Mouse (Mus musculus): ENCODE results near the gene Jak2. TPM values are rescaled to one million over a fixed set of nuclear protein-coding genes. Genes with fewer than 3 reads are reported as not detected.
A peak's percentile ranks its signal among the peaks of the same experiment; 100 is the strongest.

Gene Jak2
- total and polyA plus RNA-seq, 3 experiments, result 26.4 to 78.6 (median 30.2) TPM

DNA sequence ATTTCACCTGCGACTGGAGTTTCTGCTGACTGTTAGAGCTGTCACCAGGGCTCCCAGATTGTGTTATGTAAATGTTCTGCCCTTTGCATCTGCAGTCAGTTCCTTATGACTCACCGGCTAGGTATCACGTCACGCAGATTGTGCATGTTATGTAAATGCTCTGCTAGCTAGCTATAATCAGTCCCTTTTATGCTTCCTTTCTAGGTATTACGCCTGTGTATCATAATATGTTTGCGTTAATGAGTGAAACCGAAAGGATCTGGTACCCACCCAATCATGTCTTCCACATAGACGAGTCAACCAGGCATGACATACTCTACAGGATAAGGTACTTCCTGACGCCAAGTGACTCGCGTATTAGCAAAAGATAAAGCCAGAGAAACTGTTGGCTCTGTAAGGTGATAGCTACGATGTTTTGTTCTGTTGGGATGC, 19.5 kb downstream of the Jak2 start (continued):
- TF ChIP-seq TCF12 (IDR thresholded peaks at IDR 0.05; ENCODE audit: low read depth, low read length) (peak; percentile 71), MXI1 (IDR thresholded peaks at IDR 0.05; ENCODE audit: low read depth, low read length) (peak; percentile 93), TBP (IDR thresholded peaks at IDR 0.05; ENCODE audit: low read depth, low read length) (peak; percentile 79), MYB (IDR thresholded peaks at IDR 0.05; ENCODE audit: low read depth, low read length) (peak; percentile 70), MAFK (IDR thresholded peaks at IDR 0.05; ENCODE audit: borderline replicate concordance, low read depth, low read length) (0 out of 2 replicates have a peak, but pooled peaks have one; percentile 73), POLR2AphosphoS2 (IDR thresholded peaks at IDR 0.05; ENCODE audit: low read length) (no peak), MAX (IDR thresholded peaks at IDR 0.05; ENCODE audit: low read length) (peak; percentile 72), MEF2A (IDR thresholded peaks at IDR 0.05; ENCODE audit: extremely low read depth, insufficient replicate concordance, low read depth, low read length, poor library complexity, severe bottlenecking) (no peak), KAT2A (conservative IDR thresholded peaks at IDR 0.05; ENCODE audit: low read depth, low read length) (0 out of 2 replicates have a peak, but pooled peaks have one; percentile 23), TAL1 (IDR thresholded peaks at IDR 0.05; ENCODE audit: low read length) (peak; percentile 36; the same call in 1 of the 2 replicates), MAZ (IDR thresholded peaks at IDR 0.05; ENCODE audit: low read depth, low read length) (0 out of 2 replicates have a peak, but pooled peaks have one; percentile 49), GATA1 (IDR thresholded peaks at IDR 0.05; ENCODE audit: low read depth, low read length) (no peak)

- Histone ChIP-seq H3K27ac (ENCODE audit: control insufficient read depth, low read depth, low read length) (peak overlapping the region; percentile 15; the same call in 1 of the 2 replicates), H3K4me1 (ENCODE audit: control insufficient read depth in 1 of 2, insufficient read depth in 2 of 2, low read length in 2 of 2) (peaks cover 15 to 31% of the 10 kb centered on the region in 2 experiments), H3K9ac (ENCODE audit: control insufficient read depth, low read depth, low read length, poor library complexity, severe bottlenecking) (no peak overlapping the region), H3K36me3 (ENCODE audit: control insufficient read depth in 1 of 2, insufficient read depth in 2 of 2, low read length in 2 of 2) (peaks cover 15 to 27% of the 10 kb centered on the region in 2 experiments), H3K4me3 (ENCODE audit: control insufficient read depth in 1 of 2, insufficient read depth in 1 of 2, low read depth in 2 of 2, low read length in 2 of 2) (no peak overlapping the region), H3K9me3 (replicated peaks; ENCODE audit: insufficient read depth, low read length) (no peaks in the 10 kb centered on the region), H3K27me3 (ENCODE audit: control insufficient read depth in 1 of 2, insufficient read depth in 2 of 2, low read length in 2 of 2) (no peaks in the 10 kb centered on the region), H3K79me2 (ENCODE audit: control insufficient read depth, insufficient read depth, low read length, poor library complexity) (no peaks in the 10 kb centered on the region)
- DNase-seq (ENCODE audit: low read depth, low spot score), result peak; percentile 82
- no peak for TF ChIP-seq NELFE (IDR thresholded peaks at IDR 0.05; ENCODE audit: low read depth, low read length)
- peak; percentile 85; the same call in 1 of the 2 replicates for TF ChIP-seq ZNF384 (IDR thresholded peaks at IDR 0.05; ENCODE audit: low read depth, low read length)
- TF ChIP-seq CHD1 (IDR thresholded peaks at IDR 0.05; ENCODE audit: low read depth, low read length), result no peak
- no peak for TF ChIP-seq BHLHE40 (IDR thresholded peaks at IDR 0.05; ENCODE audit: borderline replicate concordance, low read depth, low read length)
- TF ChIP-seq MYC (IDR thresholded peaks at IDR 0.05; ENCODE audit: low read depth, low read length), result no peak
- peak; percentile 59; the same call in 1 of the 2 replicates for TF ChIP-seq MAZ (IDR thresholded peaks at IDR 0.05; ENCODE audit: low read depth, low read length)
- TF ChIP-seq RAD21 (IDR thresholded peaks at IDR 0.05; ENCODE audit: low read depth, low read length), result peak; percentile 77
- no peak for TF ChIP-seq MAX (IDR thresholded peaks at IDR 0.05; ENCODE audit: low read length)
- 0 out of 2 replicates have a peak, but pooled peaks have one; percentile 18 for TF ChIP-seq TCF12 (IDR thresholded peaks at IDR 0.05; ENCODE audit: low read depth, low read length)
- TF ChIP-seq MAFK (IDR thresholded peaks at IDR 0.05; ENCODE audit: borderline replicate concordance, low read depth, low read length), result no peak
- no peak for TF ChIP-seq SIN3A (IDR thresholded peaks at IDR 0.05; ENCODE audit: low read length)
- TF ChIP-seq USF2 (IDR thresholded peaks at IDR 0.05; ENCODE audit: borderline replicate concordance in 1 of 2, insufficient read depth in 1 of 2, low read depth in 1 of 2, low read length in 2 of 2), result no peak
- TF ChIP-seq EP300 (IDR thresholded peaks at IDR 0.05; ENCODE audit: low read depth in 1 of 2, low read length in 2 of 2), result no peak
- TF ChIP-seq TAL1 (IDR thresholded peaks at IDR 0.05; ENCODE audit: low read length), result no peak
- TF ChIP-seq KAT2A (conservative IDR thresholded peaks at IDR 0.05; ENCODE audit: low read depth, low read length), result no peak
- peak; percentile 41; the same call in 1 of the 2 replicates for TF ChIP-seq ZKSCAN1 (IDR thresholded peaks at IDR 0.05; ENCODE audit: low read depth, low read length)
- no peak for TF ChIP-seq MYB (IDR thresholded peaks at IDR 0.05; ENCODE audit: low read depth, low read length)
- peak; percentile 89 for TF ChIP-seq SMC3 (IDR thresholded peaks at IDR 0.05; ENCODE audit: low read depth, low read length)
- TF ChIP-seq POLR2AphosphoS5 (IDR thresholded peaks at IDR 0.05; ENCODE audit: borderline replicate concordance, low read depth, low read length), result no peak
- TF ChIP-seq MXI1 (IDR thresholded peaks at IDR 0.05; ENCODE audit: low read depth, low read length), result 0 out of 2 replicates have a peak, but pooled peaks have one; percentile 55
- 0 out of 2 replicates have a peak, but pooled peaks have one; percentile 15 for TF ChIP-seq JUND (IDR thresholded peaks at IDR 0.05; ENCODE audit: low read depth, low read length)
- TF ChIP-seq E2F4 (IDR thresholded peaks at IDR 0.05; ENCODE audit: borderline replicate concordance, low read depth, low read length), result no peak
- 0 out of 2 replicates have a peak, but pooled peaks have one; percentile 30 for TF ChIP-seq TBP (IDR thresholded peaks at IDR 0.05; ENCODE audit: low read depth, low read length)
- TF ChIP-seq GATA1 (IDR thresholded peaks at IDR 0.05; ENCODE audit: low read depth, low read length), result no peak
- TF ChIP-seq HCFC1 (IDR thresholded peaks at IDR 0.05; ENCODE audit: low read depth, low read length), result 0 out of 2 replicates have a peak, but pooled peaks have one; percentile 29
- no peak for TF ChIP-seq RCOR1 (IDR thresholded peaks at IDR 0.05; ENCODE audit: low read depth, low read length)
- no peak for TF ChIP-seq UBTF (IDR thresholded peaks at IDR 0.05; ENCODE audit: borderline replicate concordance, insufficient read depth, low read depth, low read length)
- TF ChIP-seq POLR2AphosphoS2 (IDR thresholded peaks at IDR 0.05; ENCODE audit: low read length), result no peak
Measured at GRCm38 (mm10) chr19:29272011-29272809, 20.6 kb downstream of the Jak2 start.

Measured in MEL (cell line).